Mouse (Mus musculus) ES-Bruce4 (cell line): ENCODE data around the gene Slco4a1. TPM values are rescaled to one million over a fixed set of nuclear protein-coding genes. Genes with fewer than 3 reads are reported as not detected.

ENCODE experiments used
- H3K27ac ChIP-seq: 2 replicates; pipeline ENCODE4 v1.5.1; 2012; ENCODE audit warnings: low read length, inconsistent platforms; ENCODE audit not compliant: insufficient read depth
- H3K27me3 ChIP-seq: 2 replicates; pipeline ENCODE4 v1.6.1; 2012; ENCODE audit warnings: mild to moderate bottlenecking, low read length, inconsistent platforms; ENCODE audit not compliant: control insufficient read depth, poor library complexity, insufficient read depth, severe bottlenecking
- H3K36me3 ChIP-seq: 2 replicates; pipeline ENCODE4 v1.6.1; 2012; ENCODE audit warnings: inconsistent platforms, mild to moderate bottlenecking, low read length, moderate library complexity; ENCODE audit not compliant: control insufficient read depth, poor library complexity, insufficient read depth, severe bottlenecking
- H3K4me1 ChIP-seq: one replicate; pipeline ENCODE4 v1.8.1; 2011; ENCODE audit warnings: low read length; ENCODE audit not compliant: control insufficient read depth, insufficient read depth
- H3K4me3 ChIP-seq: 2 replicates; pipeline ENCODE4 v1.5.1; 2011; ENCODE audit warnings: low read depth, mild to moderate bottlenecking, low read length
- H3K9ac ChIP-seq: 2 replicates; pipeline ENCODE4 v1.6.1; 2012; ENCODE audit warnings: low read depth, mild to moderate bottlenecking, inconsistent platforms; ENCODE audit not compliant: poor library complexity, severe bottlenecking
- H3K9me3 ChIP-seq: replicated peaks from 2 replicates; pipeline ENCODE4 v1.6.1; 2012; ENCODE audit warnings: mild to moderate bottlenecking, low read length, inconsistent platforms; ENCODE audit not compliant: control insufficient read depth, poor library complexity, insufficient read depth, severe bottlenecking
- CTCF ChIP-seq: IDR thresholded peaks from one replicate; pipeline ENCODE4 v1.8.1; 2011; ENCODE audit warnings: low read depth, low read length
- EP300 ChIP-seq: IDR thresholded peaks from 2 replicates; pipeline ENCODE4 v1.6.1; 2011; ENCODE audit warnings: low read depth, low read length; ENCODE audit not compliant: insufficient read depth
- POLR2A ChIP-seq: IDR thresholded peaks from one replicate; pipeline ENCODE4 v1.8.1; 2011; ENCODE audit warnings: low read length; ENCODE audit not compliant: insufficient read depth
- polyA plus RNA-seq: library from polyadenylated mRNA; stranded (reverse); fragments of >200 nt; gene quantifications from 2 replicates; pipeline ENCODE4 v1.2.4, GENCODE M21; 2011; ENCODE audit warnings: low read depth; ENCODE audit not compliant: missing spikeins, insufficient read depth, insufficient read length

Slco4a1 gene
- polyA plus RNA-seq, 1 experiment = 11.9 TPM

DNA sequence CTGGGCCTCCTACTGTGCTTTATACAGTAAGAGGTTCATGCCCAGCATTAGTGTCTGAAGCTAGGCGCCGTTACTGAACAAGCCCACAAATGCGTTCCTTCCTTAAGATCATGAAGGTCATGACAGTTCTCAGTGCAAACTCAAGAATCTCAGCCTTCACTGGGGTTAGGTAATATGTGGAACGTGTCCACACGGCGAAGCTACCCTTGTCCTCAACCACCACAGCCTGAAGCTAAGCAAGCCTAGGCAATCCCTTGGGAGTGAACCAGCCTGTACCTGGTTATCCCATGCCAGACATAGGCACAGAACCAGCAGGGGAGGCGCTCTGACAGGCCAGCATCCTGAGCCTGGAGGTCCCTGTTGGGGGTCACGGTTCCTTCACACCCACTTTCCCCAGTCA lies 12.8 kb downstream of the Slco4a1 start:
- Histone ChIP-seq H3K9me3 (no peaks in the 10 kb centered on the region), H3K27me3 (no peaks in the 10 kb centered on the region), H3K4me3 (no peak overlapping the region), H3K4me1 (no peaks in the 10 kb centered on the region), H3K27ac (no peak overlapping the region), H3K36me3 (no peaks in the 10 kb centered on the region; the same call in 1 of the 2 replicates), H3K9ac (no peak overlapping the region)
- TF ChIP-seq CTCF (no peak), EP300 (no peak), POLR2A (no peak)

GRCm38 (mm10) chr2:180469768-180470167 lies 13.7 kb downstream of the Slco4a1 start:
- Histone ChIP-seq H3K36me3 (no peaks in the 10 kb centered on the region; the same call in 1 of the 2 replicates), H3K27ac (no peak overlapping the region), H3K9me3 (no peaks in the 10 kb centered on the region), H3K4me1 (no peaks in the 10 kb centered on the region), H3K4me3 (no peak overlapping the region), H3K9ac (no peak overlapping the region), H3K27me3 (no peaks in the 10 kb centered on the region)
- TF ChIP-seq CTCF (peak; percentile 2), POLR2A (no peak)

DNA sequence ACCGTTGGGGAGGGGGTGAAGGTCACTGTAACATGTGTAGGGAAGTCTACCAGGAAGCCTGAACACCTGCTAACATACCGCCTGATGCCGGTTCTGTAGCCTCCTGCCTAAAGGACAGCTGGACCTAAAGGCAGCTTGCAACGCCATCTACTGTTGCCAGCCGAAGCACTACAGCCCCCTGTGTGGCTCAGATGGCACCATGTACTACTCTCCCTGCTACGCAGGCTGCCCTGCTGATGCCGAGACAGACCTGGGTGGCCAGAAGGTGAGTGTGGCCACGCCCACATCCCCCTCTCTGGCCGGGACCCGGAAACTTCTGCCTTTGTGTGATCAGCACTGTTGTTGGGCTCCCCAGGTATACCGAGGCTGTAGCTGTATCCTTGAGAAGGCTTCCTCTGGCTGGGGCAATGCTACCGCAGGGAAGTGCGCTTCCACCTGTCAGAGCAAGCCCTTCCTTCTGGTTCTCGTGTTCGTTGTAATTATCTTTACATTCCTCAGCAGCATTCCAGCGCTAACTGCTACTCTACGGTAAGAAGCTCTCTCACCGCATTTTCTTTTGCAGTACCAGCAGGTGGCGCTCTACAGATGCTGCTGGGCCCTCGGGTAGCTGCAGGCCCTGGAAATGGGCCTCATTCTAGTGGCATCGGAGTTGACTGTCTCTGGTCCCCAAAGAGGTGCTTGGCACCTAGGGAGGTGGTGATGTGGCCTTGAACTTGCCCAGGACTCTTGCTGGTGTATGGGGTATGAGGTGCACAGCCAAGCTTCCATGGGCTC lies 16.4 kb downstream of the Slco4a1 start:
- Histone ChIP-seq H3K27me3 (no peaks in the 10 kb centered on the region), H3K4me1 (no peaks in the 10 kb centered on the region), H3K27ac (no peak overlapping the region), H3K4me3 (peak overlapping the region; percentile 60), H3K36me3 (no peaks in the 10 kb centered on the region), H3K9ac (no peak overlapping the region), H3K9me3 (no peaks in the 10 kb centered on the region)
- TF ChIP-seq EP300 = no peak
- TF ChIP-seq CTCF = peak; percentile 81

DNA sequence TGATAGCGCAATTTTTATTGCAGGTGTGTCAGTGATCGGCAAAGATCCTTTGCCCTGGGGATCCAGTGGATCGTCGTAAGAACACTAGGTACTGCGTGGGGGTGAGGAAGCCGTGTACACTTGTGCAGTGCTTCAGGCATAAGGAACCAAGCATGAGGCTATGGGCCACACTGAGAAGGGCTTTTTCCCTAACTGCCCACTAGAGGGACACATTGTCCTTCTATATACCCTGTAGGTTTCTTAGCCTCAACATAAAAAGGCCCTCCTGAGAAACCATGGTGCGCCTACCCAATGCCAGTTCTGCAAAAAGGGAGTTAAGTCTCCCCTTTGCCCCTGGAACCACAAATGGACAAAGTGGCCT lies 17.0 kb downstream of the Slco4a1 start:
- Histone ChIP-seq H3K36me3 (no peaks in the 10 kb centered on the region), H3K4me1 (no peaks in the 10 kb centered on the region), H3K27me3 (no peaks in the 10 kb centered on the region), H3K9ac (no peak overlapping the region), H3K27ac (no peak overlapping the region), H3K9me3 (no peaks in the 10 kb centered on the region), H3K4me3 (no peak overlapping the region)
- TF ChIP-seq EP300 (no peak), CTCF (peak; percentile 42)

- Histone ChIP-seq H3K4me1 (no peaks in the 10 kb centered on the region), H3K27me3 (no peaks in the 10 kb centered on the region), H3K9ac (no peak overlapping the region), H3K36me3 (no peaks in the 10 kb centered on the region), H3K4me3 (no peak overlapping the region), H3K9me3 (no peaks in the 10 kb centered on the region), H3K27ac (no peak overlapping the region)
- TF ChIP-seq CTCF (no peak), EP300 (no peak), POLR2A (no peak)
These were observed 18.8 kb downstream of the Slco4a1 start for GRCm38 (mm10) chr2:180474864-180475263.

- Histone ChIP-seq H3K4me1 (no peaks in the 10 kb centered on the region), H3K9ac (no peak overlapping the region), H3K36me3 (no peaks in the 10 kb centered on the region), H3K27me3 (no peaks in the 10 kb centered on the region), H3K4me3 (no peak overlapping the region), H3K9me3 (no peaks in the 10 kb centered on the region), H3K27ac (no peak overlapping the region)
- no peak for TF ChIP-seq CTCF
- no peak for TF ChIP-seq EP300
- TF ChIP-seq POLR2A = no peak
These were observed 26.2 kb downstream of the Slco4a1 start for GRCm38 (mm10) chr2:180482274-180482673.
